Mouse (Mus musculus): ENCODE data around the gene Rnf8. TPM values are rescaled to one million over a fixed set of nuclear protein-coding genes. Genes with fewer than 3 reads are reported as not detected.
"Not testable (repeated sequence)": the region's sequence is repeated elsewhere in the genome, so short reads cannot be mapped to it uniquely, and the experiment has no call there.

The Rnf8 gene
- total RNA-seq (2021), result 10 to 100 TPM; 18.7 to 19.2 TPM

- peak; percentile 93 to 94 for DNase-seq
- intact Hi-C loops (cut with DNase I), result loop anchor here (2.0 to 5.0 kb wide), 2 partner anchors 46 to 103 kb away; partner anchors contain the start of genes Ccdc167 and Cmtr1
Observed at GRCm38 (mm10) chr17:29614115-29615023, at the start of gene Rnf8, which contains the start of gene Gm28043. TSS of gene Rnf8 (plus strand) at chr17:29614790. TSS of gene Gm28043 (plus strand) at chr17:29614876.

GRCm38 (mm10) chr17:29565521-29565920 lies 49.1 kb upstream of the Rnf8 start:
- intact Hi-C loops (cut with DNase I), result no loop called here
- no peak for DNase-seq

- DNase-seq, result no peak
- intact Hi-C loops (cut with DNase I), result no loop called here
Observed at GRCm38 (mm10) chr17:29568435-29568834, 46.2 kb upstream of the Rnf8 start.

GRCm38 (mm10) chr17:29569831-29570230 lies 44.8 kb upstream of the Rnf8 start:
- DNase-seq, result no peak
- intact Hi-C loops (cut with DNase I), result no loop called here

- intact Hi-C loops (cut with DNase I), result no loop called here
- no peak for DNase-seq
Observed at GRCm38 (mm10) chr17:29579579-29580126, 34.9 kb upstream of the Rnf8 start.

DNA sequence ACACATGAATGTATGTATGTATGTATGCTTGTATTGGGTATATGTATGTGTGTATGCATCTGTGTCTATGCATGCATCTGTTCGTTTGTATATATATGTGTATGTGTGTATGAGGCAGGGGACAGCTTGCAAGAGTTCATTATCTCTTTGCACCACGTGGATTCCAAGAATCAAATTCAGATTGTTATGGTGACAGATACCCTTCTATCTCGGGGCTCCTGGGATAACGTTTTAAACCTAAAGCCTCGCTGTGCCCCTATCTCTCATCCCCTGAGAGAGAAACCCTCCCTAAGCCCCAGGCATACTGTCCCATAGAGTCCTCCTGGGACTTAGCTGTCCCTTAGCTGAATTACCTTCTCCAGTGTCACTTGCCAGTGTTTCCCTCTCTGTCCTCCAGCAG lies 31.0 kb upstream of the Rnf8 start:
- intact Hi-C loops (cut with DNase I), result no loop called here
- DNase-seq, result no peak

DNA sequence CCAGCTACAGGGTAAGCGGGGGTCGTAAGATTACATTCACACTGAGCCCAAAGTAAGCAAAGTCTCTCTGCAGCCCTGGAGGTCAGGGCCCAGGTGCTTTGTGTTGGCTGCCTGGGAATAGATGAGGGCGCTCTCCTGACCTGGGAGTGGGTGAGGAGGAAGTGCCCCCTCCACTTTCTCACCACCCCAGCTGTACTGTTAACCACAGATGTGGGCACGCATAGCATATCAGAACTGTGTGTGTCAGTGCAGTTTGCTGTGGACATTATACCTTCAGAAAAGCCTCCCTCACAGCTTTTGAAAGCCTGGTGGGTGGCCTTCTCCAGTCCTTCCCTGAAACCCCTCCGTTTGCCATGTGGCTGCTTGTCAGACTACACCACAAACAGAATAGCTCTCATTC lies 30.3 kb upstream of the Rnf8 start:
- intact Hi-C loops (cut with DNase I), result no loop called here
- no peak for DNase-seq

DNA sequence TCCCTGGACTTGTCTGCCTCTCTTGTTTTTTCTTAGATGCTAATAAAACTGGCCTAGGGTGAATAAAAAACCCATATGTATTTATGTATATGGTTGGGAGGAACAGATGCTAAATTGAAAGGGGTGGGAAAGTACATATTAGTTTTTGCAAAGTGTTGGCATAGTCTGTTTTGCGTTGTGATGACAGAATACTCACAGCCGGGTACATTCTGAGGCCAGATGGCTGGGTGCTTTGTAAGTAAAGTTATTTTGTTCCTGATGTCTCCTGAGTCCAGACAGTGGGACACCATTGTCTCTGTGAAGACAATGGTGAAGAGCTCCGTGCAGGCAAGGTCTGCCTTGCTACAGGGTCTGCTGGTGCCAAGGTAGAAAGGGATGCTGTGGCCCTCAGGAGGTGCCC lies 29.9 kb upstream of the Rnf8 start:
- no peak for DNase-seq
- intact Hi-C loops (cut with DNase I), result no loop called here

DNA sequence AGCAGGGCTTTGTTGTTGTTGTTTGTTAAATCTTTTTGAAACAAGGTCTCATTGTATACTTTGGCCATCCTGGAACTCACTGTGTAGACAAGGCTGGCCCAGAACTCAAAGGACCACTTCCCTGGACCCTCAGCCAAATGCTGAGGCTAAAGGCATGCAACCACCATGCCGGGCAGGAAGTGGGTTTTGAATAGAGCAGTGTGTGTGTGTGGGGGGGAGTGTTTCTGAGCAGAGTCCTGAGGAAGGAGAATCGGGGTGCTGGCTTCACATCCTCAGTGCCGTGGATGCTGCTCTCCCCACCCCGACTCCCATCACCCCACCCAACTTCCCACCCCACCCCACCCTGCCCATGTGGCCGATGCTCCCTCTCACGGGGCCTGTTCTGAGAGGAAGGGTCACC lies 29.1 kb upstream of the Rnf8 start:
- intact Hi-C loops (cut with DNase I), result no loop called here

GRCm38 (mm10) chr17:29586921-29587320 lies 27.7 kb upstream of the Rnf8 start:
- DNase-seq, result no peak
- intact Hi-C loops (cut with DNase I), result no loop called here

More for the DNA sequence above, 29.1 kb upstream of the Rnf8 start:
- no peak for DNase-seq

DNA sequence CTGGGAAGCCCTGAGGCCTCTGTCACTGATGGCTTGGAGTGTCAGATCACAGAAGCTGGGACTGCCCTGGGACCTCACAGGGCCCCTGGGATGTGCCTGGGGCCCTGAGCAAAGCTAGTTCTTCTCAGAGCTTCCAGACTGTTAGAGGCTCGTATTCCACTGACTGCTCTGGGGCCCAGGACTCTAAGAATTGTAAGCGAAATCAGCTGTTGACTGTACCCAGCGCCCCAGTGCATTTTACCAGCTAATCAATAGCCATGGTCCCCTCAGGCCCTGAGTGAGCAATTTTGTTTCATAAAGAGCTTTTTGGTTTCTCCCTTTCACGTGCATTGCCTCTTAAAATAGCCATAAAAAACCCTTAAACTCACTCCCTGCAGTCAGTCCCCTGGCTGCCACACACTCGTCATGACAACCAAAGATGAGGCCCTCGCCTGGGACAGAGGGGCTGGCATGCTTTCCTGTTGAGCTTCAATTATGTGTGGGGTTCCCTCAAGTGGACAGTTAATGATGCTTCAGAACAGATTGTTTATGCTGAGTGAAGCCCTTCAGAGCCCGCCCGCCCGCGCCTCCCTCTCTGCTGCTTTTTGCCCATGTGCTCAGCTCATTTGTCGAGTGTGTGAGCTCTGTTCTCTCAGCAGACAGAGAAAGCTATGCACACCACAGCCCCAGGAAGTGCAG lies 25.2 kb upstream of the Rnf8 start:
- intact Hi-C loops (cut with DNase I), result no loop called here
- no peak for DNase-seq

GRCm38 (mm10) chr17:29595891-29596770 lies 18.5 kb upstream of the Rnf8 start:
- intact Hi-C loops (cut with DNase I), result no loop called here
- no peak for DNase-seq

- intact Hi-C loops (cut with DNase I), result no loop called here
- DNase-seq, result no peak
Observed at GRCm38 (mm10) chr17:29596771-29597132, 17.8 kb upstream of the Rnf8 start.

DNA sequence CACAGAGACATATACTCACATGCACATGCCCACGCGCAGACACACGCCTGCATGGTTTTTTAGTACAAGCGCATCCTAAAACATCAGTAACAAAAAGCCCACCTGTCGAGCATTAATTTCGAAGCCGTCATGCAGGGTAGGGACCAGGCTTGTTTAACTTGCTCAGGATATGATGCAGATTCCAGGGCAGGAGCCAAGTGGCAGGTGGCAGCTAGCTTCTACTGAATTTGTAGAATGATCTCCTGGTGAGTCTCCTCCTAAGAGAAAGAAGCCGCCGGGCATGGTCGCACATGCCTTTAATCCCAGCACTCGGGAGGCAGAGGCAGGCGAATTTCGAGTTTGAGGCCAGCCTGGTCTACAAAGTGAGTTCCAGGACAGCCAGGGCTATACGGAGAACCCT lies 15.5 kb upstream of the Rnf8 start:
- intact Hi-C loops (cut with DNase I), result no loop called here
- no peak for DNase-seq

DNA sequence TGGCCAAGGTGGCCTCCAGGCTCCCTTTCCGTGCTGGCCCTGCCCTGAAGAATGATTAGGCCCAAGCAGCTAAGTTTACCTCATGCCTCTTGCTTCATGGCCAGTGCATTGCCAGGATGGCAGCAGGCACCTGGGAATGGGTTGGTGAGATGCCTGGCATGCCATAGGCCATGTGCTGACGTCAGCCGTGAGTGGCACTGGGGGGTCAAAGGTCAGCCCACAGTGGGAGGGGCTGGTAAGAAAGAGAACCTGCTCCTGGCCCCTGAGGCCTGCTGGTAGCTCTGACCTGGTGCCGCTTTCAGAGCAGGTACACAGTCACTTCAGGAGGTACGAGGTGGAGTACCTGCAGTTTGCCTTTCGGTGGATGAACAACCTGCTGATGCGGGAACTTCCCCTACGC lies 15.1 kb upstream of the Rnf8 start:
- intact Hi-C loops (cut with DNase I), result no loop called here
- no peak for DNase-seq

GRCm38 (mm10) chr17:29601391-29601790 lies 13.2 kb upstream of the Rnf8 start:
- intact Hi-C loops (cut with DNase I), result loop anchor here (5.0 kb wide), 1 partner anchor 171 kb away; no protein-coding TSS in a partner anchor
- no peak for DNase-seq

- intact Hi-C loops (cut with DNase I), result loop anchor here (1.0 to 5.0 kb wide), 2 partner anchors 169 to 280 kb away; no protein-coding TSS in a partner anchor
- DNase-seq, result peak; percentile 79 to 91
Observed at GRCm38 (mm10) chr17:29603283-29603682, 11.3 kb upstream of the Rnf8 start.

GRCm38 (mm10) chr17:29613453-29613852 lies 1.1 kb upstream of the Rnf8 start:
- intact Hi-C loops (cut with DNase I); DNase-seq: not testable (repeated sequence)

DNA sequence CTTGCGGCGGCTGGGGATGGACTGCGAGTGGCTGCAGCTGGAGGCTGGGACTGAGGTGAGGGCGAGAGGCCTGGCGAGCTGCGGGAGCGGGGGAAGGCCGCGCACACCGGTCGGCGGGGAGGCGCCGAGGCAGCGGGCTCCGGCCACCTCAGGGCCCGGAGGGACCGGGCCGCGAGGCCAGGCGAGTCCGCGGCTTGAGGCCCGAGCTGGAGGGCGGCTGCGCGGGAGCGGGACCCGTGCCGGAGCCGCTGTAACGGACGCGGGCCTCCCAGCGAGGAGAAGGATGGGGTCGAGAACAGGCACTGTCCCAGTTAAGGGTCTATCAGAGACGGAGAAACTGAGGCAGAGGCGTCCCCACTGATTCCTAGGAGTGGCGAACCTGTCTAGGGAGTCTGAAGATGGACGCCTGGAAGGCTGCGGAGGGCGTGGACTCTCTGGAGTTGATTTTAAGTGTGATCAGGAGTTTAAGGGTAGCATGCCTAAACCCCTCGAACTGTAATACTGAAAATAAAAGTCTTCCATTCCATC lies 498 bp downstream of the Rnf8 start:
- DNase-seq, result no peak
- intact Hi-C loops (cut with DNase I), result loop anchor here (2.0 to 5.0 kb wide), 2 partner anchors 46 to 102 kb away; partner anchors contain the start of genes Ccdc167 and Cmtr1

DNA sequence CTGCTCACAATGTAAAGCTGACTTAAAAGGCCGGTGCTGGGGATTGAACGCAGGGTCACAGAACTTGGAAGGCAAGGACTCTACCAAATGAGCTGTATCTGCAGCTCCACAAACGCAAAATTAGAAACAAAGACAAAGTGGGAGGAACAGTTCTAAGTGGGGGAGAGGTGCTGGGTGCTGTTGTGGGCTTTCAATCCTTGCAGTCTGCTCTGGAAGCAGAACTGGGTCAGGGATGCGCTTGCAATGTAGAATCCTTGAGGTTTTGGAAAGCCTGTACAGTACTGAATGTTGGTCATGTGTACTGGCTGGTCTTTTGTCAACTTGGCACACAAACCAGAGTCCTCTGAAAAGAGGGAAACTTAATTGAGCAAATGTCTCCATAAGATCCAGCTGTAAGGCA lies 1.0 kb downstream of the Rnf8 start:
- no peak for DNase-seq
- intact Hi-C loops (cut with DNase I), result loop anchor here (2.0 to 5.0 kb wide), 2 partner anchors 45 to 102 kb away; partner anchors contain the start of genes Ccdc167 and Cmtr1
